Mouse (Mus musculus) lung, embryonic 14.5 days (tissue): ENCODE measurements around the gene Mxd1. TPM values are rescaled to one million over a fixed set of nuclear protein-coding genes. Genes with fewer than 3 reads are reported as not detected.
A peak's percentile ranks its signal among the peaks of the same experiment; 100 is the strongest.

Experiments used
- ATAC-seq: fragments of 200-750 bp; cut with Nextera tagmentation; 2 replicates; pipeline ENCODE4 v1.8.0; 2017; ENCODE audit warnings: mild to moderate bottlenecking, moderate TSS enrichment, moderate library complexity; ENCODE audit not compliant: insufficient read depth
- DNase-seq: peaks from one replicate; pipeline ENCODE4 v3.0.0-alpha.2; 2015
- H3K27ac ChIP-seq: fragments of 300-500 bp; sonication (generic); 2 replicates; pipeline ENCODE4 v1.5.1; 2014; ENCODE audit warnings: low read depth, mild to moderate bottlenecking, moderate library complexity
- H3K27me3 ChIP-seq: fragments of 300-500 bp; sonication (generic); 2 replicates; pipeline ENCODE4 v1.6.1; 2014; ENCODE audit warnings: low read length, control low read depth; ENCODE audit not compliant: insufficient read depth
- H3K36me3 ChIP-seq: fragments of 300-500 bp; sonication (generic); 2 replicates; pipeline ENCODE4 v1.6.1; 2014; ENCODE audit warnings: control low read depth; ENCODE audit not compliant: insufficient read depth
- H3K4me1 ChIP-seq: fragments of 300-500 bp; sonication (generic); 2 replicates; pipeline ENCODE4 v1.6.1; 2014; ENCODE audit warnings: antibody characterized with exemption, control low read depth; ENCODE audit not compliant: insufficient read depth
- H3K4me2 ChIP-seq: fragments of 300-500 bp; sonication (generic); 2 replicates; pipeline ENCODE4 v1.6.1; 2014; ENCODE audit warnings: mild to moderate bottlenecking
- H3K4me3 ChIP-seq: fragments of 300-500 bp; sonication (generic); 2 replicates; pipeline ENCODE4 v1.5.1; 2014; ENCODE audit warnings: low read depth, low read length
- H3K9ac ChIP-seq: fragments of 300-500 bp; sonication (generic); 2 replicates; pipeline ENCODE4 v1.6.1; 2014
- H3K9me3 ChIP-seq: fragments of 300-500 bp; sonication (generic); 2 replicates; pipeline ENCODE4 v1.6.1; 2016; ENCODE audit warnings: low read depth, low read length, control low read depth
- CTCF ChIP-seq: IDR thresholded peaks from 2 replicates; pipeline ENCODE4 v1.5.1; 2016; ENCODE audit warnings: antibody characterized with exemption, low read depth
- WGBS: fragments of 180-500 bp; shearing (Covaris S2); extraction: QIAGEN DNeasy Blood & Tissue Kit; methylation state at CpG from one replicate; pipeline ENCODE4 v1.1.7; 2014; 5-methylcytosine and 5-hydroxymethylcytosine counted together
- polyA plus RNA-seq: library from polyadenylated mRNA; unstranded; fragments of >200 nt; fragmentation: Nextera tagmentation; extraction: Ambion mirVana; gene quantifications from 2 replicates; pipeline ENCODE4 v1.2.1, GENCODE M21; 2014

Gene Mxd1
- polyA plus RNA-seq, 1 experiment from 2014 or later: 11.3 TPM

GRCm38 (mm10) chr6:86638434-86638833 lies 30.5 kb downstream of the Mxd1 start:
- ATAC-seq (no peak; the same call in 1 of the 2 replicates), DNase-seq (peak; percentile 41)
- 17% methylated on average over 2 of the region's 2 CpGs for WGBS

GRCm38 (mm10) chr6:86637860-86638259 lies 31.1 kb downstream of the Mxd1 start:
- no peak for TF ChIP-seq CTCF
- no peak for ATAC-seq
- 0 out of 2 replicates have a peak overlapping the region, but pooled peaks have one; percentile 18 for H3K27ac ChIP-seq

More at GRCm38 (mm10) chr6:86638434-86638833, 30.5 kb downstream of the Mxd1 start:
- Histone ChIP-seq H3K9me3 (no peaks in the 10 kb centered on the region), H3K36me3 (no peaks in the 10 kb centered on the region), H3K4me2 (no peak overlapping the region), H3K9ac (no peak overlapping the region), H3K27me3 (no peaks in the 10 kb centered on the region), H3K4me3 (no peak overlapping the region), H3K27ac (no peak overlapping the region), H3K4me1 (no peaks in the 10 kb centered on the region)
- peak; percentile 62 for TF ChIP-seq CTCF

GRCm38 (mm10) chr6:86637171-86637835 lies 31.7 kb downstream of the Mxd1 start:
- Histone ChIP-seq H3K9me3 (no peaks in the 10 kb centered on the region), H3K27me3 (no peaks in the 10 kb centered on the region), H3K27ac (0 out of 2 replicates have a peak overlapping the region, but pooled peaks have one; percentile 18), H3K4me1 (no peaks in the 10 kb centered on the region), H3K36me3 (no peaks in the 10 kb centered on the region), H3K4me3 (no peak overlapping the region), H3K9ac (no peak overlapping the region), H3K4me2 (no peak overlapping the region)
- DNase-seq (no peak), ATAC-seq (no peak)
- 36% methylated on average over 4 of the region's 4 CpGs for WGBS
- TF ChIP-seq CTCF: no peak

More at GRCm38 (mm10) chr6:86637860-86638259, 31.1 kb downstream of the Mxd1 start:
- Histone ChIP-seq H3K9ac (no peak overlapping the region), H3K4me1 (no peaks in the 10 kb centered on the region), H3K4me3 (no peak overlapping the region), H3K9me3 (no peaks in the 10 kb centered on the region), H3K27me3 (no peaks in the 10 kb centered on the region), H3K4me2 (no peak overlapping the region), H3K36me3 (no peaks in the 10 kb centered on the region)
- WGBS: 75% methylated on average over 2 of the region's 2 CpGs
- no peak for DNase-seq

- Histone ChIP-seq H3K9me3 (no peaks in the 10 kb centered on the region), H3K27me3 (no peaks in the 10 kb centered on the region), H3K4me1 (no peaks in the 10 kb centered on the region), H3K4me3 (no peak overlapping the region), H3K27ac (peak overlapping the region; percentile 33; the same call in 1 of the 2 replicates), H3K9ac (no peak overlapping the region), H3K36me3 (no peaks in the 10 kb centered on the region), H3K4me2 (no peak overlapping the region)
- WGBS: 63% methylated on average over 2 of the region's 2 CpGs
- DNase-seq (no peak), ATAC-seq (no peak)
- no peak for TF ChIP-seq CTCF
Measured at GRCm38 (mm10) chr6:86636495-86636894, 32.5 kb downstream of the Mxd1 start.

- H3K36me3 ChIP-seq: no peaks in the 10 kb centered on the region
- H3K4me3 ChIP-seq: no peak overlapping the region
- peak; percentile 23 for DNase-seq
- 59% methylated on average over 3 of the region's 3 CpGs for WGBS
- no peaks in the 10 kb centered on the region for H3K4me1 ChIP-seq
- no peak overlapping the region for H3K9ac ChIP-seq
- H3K27me3 ChIP-seq: no peaks in the 10 kb centered on the region
- no peak overlapping the region for H3K27ac ChIP-seq
- no peak for TF ChIP-seq CTCF
- H3K9me3 ChIP-seq: no peaks in the 10 kb centered on the region
- H3K4me2 ChIP-seq: no peak overlapping the region
- ATAC-seq: no peak
Measured at GRCm38 (mm10) chr6:86630141-86630540, 38.8 kb downstream of the Mxd1 start.

GRCm38 (mm10) chr6:86627946-86628345 lies 41.0 kb downstream of the Mxd1 start, which contains the start of gene Asprv1:
TSS of gene Asprv1 (plus strand) at chr6:86628164.
- no peak within 1 kb of the TSS for H3K4me2 ChIP-seq
- ATAC-seq (no peak), DNase-seq (no peak)
- no peaks in the 10 kb centered on the region for H3K36me3 ChIP-seq
- no peaks in the 10 kb centered on the region for H3K4me1 ChIP-seq
- no peaks in the 10 kb centered on the region for H3K27me3 ChIP-seq
- H3K9me3 ChIP-seq: no peaks in the 10 kb centered on the region
- H3K4me3 ChIP-seq: no peak within 1 kb of the TSS
- no peak within 1 kb of the TSS for H3K9ac ChIP-seq
- TF ChIP-seq CTCF: no peak
- H3K27ac ChIP-seq: no peak within 1 kb of the TSS
- WGBS: 55% methylated on average over 10 of the region's 10 CpGs

GRCm38 (mm10) chr6:86624074-86625030 lies 44.6 kb downstream of the Mxd1 start:
- no peak for DNase-seq
- no peaks in the 10 kb centered on the region for H3K36me3 ChIP-seq
- no peaks in the 10 kb centered on the region for H3K27me3 ChIP-seq
- no peaks in the 10 kb centered on the region for H3K4me1 ChIP-seq
- H3K9me3 ChIP-seq: no peaks in the 10 kb centered on the region
- H3K4me2 ChIP-seq: no peak overlapping the region
- no peak overlapping the region for H3K27ac ChIP-seq
- no peak for ATAC-seq
- H3K9ac ChIP-seq: no peak overlapping the region
- 53% methylated on average over 18 of the region's 18 CpGs for WGBS
- no peak for TF ChIP-seq CTCF
- H3K4me3 ChIP-seq: no peak overlapping the region
